Mouse (Mus musculus) thymus, adult 2 months (tissue): ENCODE measurements around the gene Fcho2.
"Not testable (repeated sequence)": the region's sequence is repeated elsewhere in the genome, so short reads cannot be mapped to it uniquely, and the experiment has no call there.

Experiments used
- CTCF ChIP-seq: fragments of 200-500 bp; IDR thresholded peaks from 2 replicates; pipeline ENCODE4 v1.5.1; 2012; ENCODE audit warnings: mild to moderate bottlenecking, control low read depth, low read length, moderate library complexity, borderline replicate concordance; ENCODE audit not compliant: control insufficient read depth, poor library complexity, insufficient read depth; ENCODE audit errors: extremely low read depth
- POLR2A ChIP-seq: fragments of 200-500 bp; IDR thresholded peaks from 2 replicates; pipeline ENCODE4 v1.6.1; 2012; ENCODE audit warnings: mild to moderate bottlenecking, low read length, control low read depth, moderate library complexity; ENCODE audit not compliant: control insufficient read depth, poor library complexity, insufficient read depth; ENCODE audit errors: extremely low read depth

DNA sequence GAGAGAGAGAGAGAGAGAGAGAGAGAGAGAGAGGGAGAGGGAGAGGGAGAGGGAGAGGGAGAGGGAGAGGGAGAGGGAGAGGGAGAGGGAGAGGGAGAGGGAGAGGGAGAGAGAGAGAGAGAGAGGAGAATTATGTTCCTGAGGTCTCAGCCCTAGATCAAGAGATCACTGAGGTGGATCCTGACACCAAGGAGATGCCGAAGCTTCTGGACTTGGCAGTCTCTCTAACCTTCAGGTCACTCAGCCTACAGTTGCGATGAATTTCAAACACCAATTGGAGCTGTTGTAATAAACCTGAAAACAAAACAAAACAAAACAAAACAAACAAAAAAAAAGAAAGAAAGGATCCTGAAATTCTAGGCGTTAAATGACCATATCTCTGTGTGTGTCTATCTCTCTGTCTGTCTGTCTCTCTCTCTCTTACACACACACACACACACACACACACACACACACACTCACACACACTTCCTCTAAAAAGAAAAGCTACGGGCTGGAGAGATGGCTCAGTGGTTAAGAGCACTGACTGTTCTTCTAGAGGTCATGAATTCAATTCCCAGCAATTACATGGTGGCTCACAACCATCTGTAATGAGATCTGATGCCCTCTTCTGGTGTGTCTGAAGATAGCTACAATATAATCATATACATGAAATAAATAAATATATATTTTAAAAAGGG lies 1.9 kb upstream of the Fcho2 start:
- TF ChIP-seq CTCF, POLR2A: not testable (repeated sequence)
